Mouse (Mus musculus) ovary, postnatal 10 days (tissue): ENCODE measurements around the gene Lypd6b.

ENCODE experiments used
- DNase-seq: peaks from one replicate; pipeline ENCODE4 v3.0.0; 2022; ENCODE audit warnings: low spot score

Gene Lypd6b

GRCm38 (mm10) chr2:49942100-49942499, 154.6 kb downstream of the Lypd6b start:
- no peak for DNase-seq

- no peak for DNase-seq
These were observed 164.2 kb downstream of the Lypd6b start for GRCm38 (mm10) chr2:49951681-49952080.

GRCm38 (mm10) chr2:49952632-49953293, 165.3 kb downstream of the Lypd6b start:
- no peak for DNase-seq

- DNase-seq = no peak
These were observed 170.0 kb downstream of the Lypd6b start for GRCm38 (mm10) chr2:49957449-49957848.

- no peak for DNase-seq
These were observed 174.5 kb downstream of the Lypd6b start for GRCm38 (mm10) chr2:49961991-49962390.

GRCm38 (mm10) chr2:49964899-49965298, 177.4 kb downstream of the Lypd6b start:
- DNase-seq = no peak

- DNase-seq = no peak
These were observed 180.3 kb downstream of the Lypd6b start for GRCm38 (mm10) chr2:49967748-49968147.

- no peak for DNase-seq
These were observed 183.5 kb downstream of the Lypd6b start for GRCm38 (mm10) chr2:49970990-49971389.

GRCm38 (mm10) chr2:49978606-49979005, 191.1 kb downstream of the Lypd6b start:
- DNase-seq = no peak

GRCm38 (mm10) chr2:49979991-49980390, 192.5 kb downstream of the Lypd6b start:
- no peak for DNase-seq

GRCm38 (mm10) chr2:49983021-49983420, 195.5 kb downstream of the Lypd6b start:
- DNase-seq = no peak

GRCm38 (mm10) chr2:49984780-49985179, 197.3 kb downstream of the Lypd6b start:
- DNase-seq = no peak

GRCm38 (mm10) chr2:49995841-49996240, 208.4 kb downstream of the Lypd6b start:
- DNase-seq = no peak

- DNase-seq = no peak
These were observed 209.7 kb downstream of the Lypd6b start for GRCm38 (mm10) chr2:49997216-49997615.
